Mouse (Mus musculus) urinary bladder, adult 18-20 months (tissue): ENCODE data around the gene Dnase1l3.
A peak's percentile ranks its signal among the peaks of the same experiment; 100 is the strongest.

Source experiments
- DNase-seq, 2 experiments: peaks; one replicate each; pipeline ENCODE4 v3.0.0; 2022; ENCODE audit warnings: low spot score in 2 of 2, mixed read lengths in 2 of 2

Dnase1l3 gene

DNA sequence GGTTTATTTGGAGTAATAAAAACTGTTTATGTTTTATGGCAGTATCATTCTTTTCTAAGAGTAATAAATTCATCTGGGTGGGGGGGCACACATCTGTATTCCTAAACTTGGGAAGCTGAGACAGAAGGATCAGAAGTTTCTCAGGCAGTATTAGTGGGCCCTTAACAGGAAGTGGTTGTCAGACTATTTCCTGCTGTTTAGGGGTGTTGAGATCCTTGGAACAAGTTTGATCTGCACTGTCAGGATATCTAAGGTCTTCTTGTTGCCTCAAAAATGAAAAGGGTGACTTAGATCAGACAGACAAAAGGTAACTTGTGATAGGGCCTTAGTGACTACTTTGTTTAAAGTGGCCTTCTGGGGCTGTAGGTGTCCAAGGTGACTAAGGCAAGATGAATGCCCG is 16.2 kb downstream of the Dnase1l3 start:
- DNase-seq = no peak

DNA sequence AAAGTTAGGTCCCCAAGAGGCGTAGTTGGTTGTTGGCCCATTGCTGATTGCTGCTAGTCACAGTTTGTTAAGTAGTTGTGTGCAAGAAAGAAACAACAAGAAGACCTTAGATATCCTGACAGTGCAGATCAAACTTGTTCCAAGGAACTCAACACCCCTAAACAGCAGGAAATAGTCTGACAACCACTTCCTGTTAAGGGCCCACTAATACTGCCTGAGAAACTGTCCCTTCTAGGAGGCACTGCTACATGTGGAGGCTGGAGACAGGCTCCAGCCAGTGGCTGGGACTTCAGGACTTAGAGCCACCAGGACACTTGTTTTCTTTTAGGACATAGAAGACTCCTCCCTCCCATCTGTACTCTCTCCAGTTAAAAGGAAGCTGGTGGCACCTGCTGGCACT is 16.9 kb downstream of the Dnase1l3 start:
- DNase-seq = no peak

- DNase-seq = no peak
Observed at GRCm38 (mm10) chr14:7975177-7975576, 19.2 kb downstream of the Dnase1l3 start.

DNA sequence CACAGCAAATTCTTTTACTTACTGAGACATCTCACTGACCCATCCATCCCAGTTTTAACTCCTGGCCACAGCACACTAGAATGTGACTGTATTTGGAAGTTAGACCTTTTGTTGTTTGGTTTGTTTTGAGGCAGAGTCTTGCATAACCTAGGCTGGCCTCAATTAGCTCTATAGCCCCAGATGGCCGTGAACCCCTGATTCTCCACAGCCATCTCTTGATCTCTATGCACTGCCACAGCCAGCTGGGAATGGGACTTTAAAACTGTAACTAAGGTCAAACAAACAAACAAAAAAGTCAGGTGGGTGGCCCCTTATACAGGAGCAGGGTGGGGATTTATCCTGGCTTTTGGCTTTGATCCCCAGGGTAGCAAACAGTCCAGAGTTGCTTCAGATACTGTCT is 19.7 kb downstream of the Dnase1l3 start:
- no peak for DNase-seq

GRCm38 (mm10) chr14:7971889-7972493 is 22.4 kb downstream of the Dnase1l3 start:
- no peak for DNase-seq

DNA sequence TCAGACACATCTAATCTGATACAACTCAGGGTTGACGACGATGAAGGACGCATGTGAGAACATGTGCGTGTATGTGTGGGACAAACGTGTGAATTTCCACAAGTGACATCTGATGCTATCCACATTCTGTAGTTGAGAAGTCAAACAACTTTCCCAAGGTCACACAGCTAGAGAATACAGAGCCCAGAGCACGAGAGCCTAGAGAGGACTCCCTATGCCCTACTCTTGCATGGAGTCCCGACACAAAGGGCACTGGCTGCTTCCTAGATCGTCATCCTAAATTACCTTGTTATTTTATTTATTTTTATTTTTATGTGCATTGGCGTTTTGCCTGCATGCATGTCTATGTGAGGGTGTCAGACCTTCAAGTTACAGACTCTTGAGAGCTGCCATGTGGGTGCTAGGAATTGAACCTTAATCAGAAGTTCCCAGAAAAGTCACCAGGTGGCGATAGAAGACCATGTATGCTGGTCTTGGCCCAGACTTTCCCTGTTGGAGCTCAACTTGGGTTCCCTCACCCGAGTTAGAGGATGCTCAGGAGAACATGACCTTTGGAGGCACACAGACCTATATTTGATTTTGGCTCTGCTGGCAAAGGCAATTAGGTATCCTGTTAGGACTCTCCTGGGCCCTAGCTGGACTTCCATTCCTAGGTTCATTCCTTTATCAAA is 30.0 kb downstream of the Dnase1l3 start:
- DNase-seq = peak in 1 of 2 experiments; percentile 43

GRCm38 (mm10) chr14:7963160-7963559 is 31.2 kb downstream of the Dnase1l3 start:
- no peak for DNase-seq

GRCm38 (mm10) chr14:7962626-7963025 is 31.7 kb downstream of the Dnase1l3 start:
- DNase-seq = no peak

DNA sequence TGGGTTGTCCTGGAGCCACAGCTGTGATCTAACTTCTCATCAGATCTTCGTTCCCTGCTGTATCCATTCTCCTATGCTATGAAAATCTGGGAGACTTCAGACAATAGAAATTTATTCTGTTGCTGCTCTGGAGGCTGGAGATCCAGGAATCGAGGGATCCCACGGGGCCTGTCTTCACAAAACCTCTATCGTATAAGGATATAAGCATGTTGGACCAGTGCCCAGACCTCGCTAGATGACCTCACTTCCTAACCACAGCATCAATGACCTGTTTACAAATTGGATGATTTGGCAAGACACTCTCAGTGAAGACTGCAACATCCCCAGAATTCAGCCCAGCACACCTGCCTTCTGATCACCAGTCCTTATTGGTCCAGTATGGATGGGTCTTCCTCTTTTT is 32.7 kb downstream of the Dnase1l3 start:
- DNase-seq = no peak

DNA sequence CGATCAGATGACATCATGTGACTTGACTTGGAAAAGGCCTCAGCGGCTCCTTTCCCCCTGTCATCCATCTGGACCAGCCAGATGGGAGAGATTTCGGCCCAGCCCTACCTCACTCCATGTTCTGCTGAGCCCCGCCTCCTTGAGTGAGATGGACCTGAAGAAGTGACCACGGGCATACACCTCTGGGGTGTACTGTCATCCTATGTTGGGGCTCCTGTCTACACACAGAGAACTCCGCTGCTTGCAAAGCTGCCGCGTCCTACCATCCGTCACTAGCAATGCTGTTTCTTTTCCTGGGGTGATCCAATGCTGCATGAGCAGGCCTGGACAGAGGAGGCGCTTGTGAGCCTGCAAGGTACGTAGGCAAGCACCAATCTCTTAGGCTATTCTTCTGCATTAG is 33.8 kb downstream of the Dnase1l3 start:
- no peak for DNase-seq

DNA sequence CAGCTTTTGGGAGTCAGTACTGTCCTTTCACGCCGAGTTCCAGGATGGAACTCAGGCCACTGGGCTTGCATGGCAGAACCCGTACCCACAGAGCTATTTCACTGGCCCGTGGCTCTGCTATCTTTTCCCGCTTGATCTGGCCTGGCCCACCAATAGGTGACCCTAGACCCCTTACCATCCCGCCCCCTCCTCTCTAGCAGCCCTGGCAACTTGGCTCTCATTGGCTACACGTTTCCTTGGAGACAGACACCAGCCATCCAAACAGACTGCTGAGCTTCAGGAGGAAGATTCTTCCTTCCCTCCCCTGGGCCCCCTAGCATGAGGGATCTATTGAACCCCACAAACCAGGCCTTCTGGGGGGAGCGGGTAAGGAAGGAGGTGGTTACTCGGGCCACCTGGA is 37.3 kb downstream of the Dnase1l3 start, which contains the start of gene Gm45521:
Gene Gm45521 (plus strand): TSS at position 240 of the 400 bp plus-strand sequence.
- DNase-seq = no peak

- peak; percentile 64 to 74 for DNase-seq
Observed at GRCm38 (mm10) chr14:7956427-7956826, 37.9 kb downstream of the Dnase1l3 start.

DNA sequence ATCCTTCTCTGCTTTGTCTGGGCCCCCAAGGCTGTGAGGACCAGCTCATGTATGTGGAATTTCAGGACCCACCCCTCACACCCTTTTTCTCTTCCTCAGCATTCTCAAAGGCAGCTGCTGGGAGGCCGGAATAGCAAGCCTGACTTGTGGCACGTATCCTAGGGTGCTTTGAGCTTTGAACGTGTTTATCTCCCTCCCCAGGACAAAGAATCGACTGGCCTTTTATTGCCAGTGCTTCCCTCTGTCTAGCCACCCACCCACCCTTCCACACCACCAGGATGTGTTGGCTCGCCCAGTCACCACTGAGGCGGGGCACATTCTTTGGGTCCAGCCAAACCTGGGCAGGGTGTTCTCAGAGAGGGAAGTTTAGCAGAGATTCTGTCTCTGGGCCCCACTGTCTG is 40.3 kb downstream of the Dnase1l3 start:
- DNase-seq = peak in 1 of 2 experiments; percentile 34

GRCm38 (mm10) chr14:7952610-7953254 is 41.6 kb downstream of the Dnase1l3 start:
- peak in 1 of 2 experiments; percentile 27 for DNase-seq

DNA sequence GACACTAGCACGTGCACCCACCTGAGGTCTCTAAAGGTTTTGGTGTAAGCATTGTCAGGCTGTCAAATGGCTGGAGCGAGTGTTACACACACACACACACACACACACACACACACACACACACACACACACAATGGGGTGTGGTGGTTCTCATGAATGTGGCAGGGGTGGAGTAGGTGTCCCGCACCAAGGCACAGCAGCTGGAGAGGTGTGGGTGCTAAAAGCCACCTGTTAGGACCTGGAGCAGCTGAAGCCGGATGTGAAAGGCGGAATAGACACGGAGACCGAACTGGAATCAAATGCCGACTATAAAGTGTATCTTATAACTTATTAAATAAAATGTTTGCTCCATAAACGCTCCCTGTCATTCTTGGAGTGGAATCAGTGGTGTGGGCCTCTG is 43.1 kb downstream of the Dnase1l3 start:
- no peak for DNase-seq

- no peak for DNase-seq
Observed at GRCm38 (mm10) chr14:7945261-7945660, 49.1 kb downstream of the Dnase1l3 start.

DNA sequence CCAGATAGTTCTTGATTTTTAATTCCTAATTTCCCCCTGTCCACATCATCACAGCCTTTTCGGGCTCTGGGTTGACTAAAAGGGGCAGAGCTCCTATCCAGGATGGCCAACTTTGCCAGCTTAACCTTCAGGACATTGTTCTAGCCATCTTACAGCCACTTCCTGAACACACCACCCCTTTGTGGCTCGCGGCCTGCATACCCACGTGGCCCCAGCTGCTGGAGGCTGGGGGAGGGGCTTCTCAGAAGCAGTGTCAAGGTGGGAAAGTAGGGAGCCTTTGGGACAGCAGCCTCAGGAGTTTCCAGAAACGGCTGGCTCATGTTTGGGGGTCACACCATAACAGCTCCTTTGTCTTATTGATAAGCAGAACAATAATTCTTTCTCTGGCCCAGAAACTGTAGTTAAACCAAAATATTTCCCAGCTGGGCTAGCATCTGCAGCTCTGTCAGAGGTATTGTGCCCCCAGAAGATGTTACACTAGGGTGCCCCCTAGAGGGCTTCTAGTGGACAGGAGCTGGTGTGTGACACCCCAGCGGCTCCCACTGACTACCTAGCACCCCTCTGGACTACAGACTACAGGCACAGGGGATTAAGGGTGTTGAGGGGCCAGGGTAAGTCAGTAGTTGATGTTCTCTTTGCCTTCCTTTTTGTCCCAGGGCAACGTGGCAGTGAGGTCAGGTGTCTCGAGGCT is 49.9 kb downstream of the Dnase1l3 start:
- DNase-seq = no peak

- DNase-seq = no peak
Observed at GRCm38 (mm10) chr14:7943801-7944135, 50.6 kb downstream of the Dnase1l3 start.

DNA sequence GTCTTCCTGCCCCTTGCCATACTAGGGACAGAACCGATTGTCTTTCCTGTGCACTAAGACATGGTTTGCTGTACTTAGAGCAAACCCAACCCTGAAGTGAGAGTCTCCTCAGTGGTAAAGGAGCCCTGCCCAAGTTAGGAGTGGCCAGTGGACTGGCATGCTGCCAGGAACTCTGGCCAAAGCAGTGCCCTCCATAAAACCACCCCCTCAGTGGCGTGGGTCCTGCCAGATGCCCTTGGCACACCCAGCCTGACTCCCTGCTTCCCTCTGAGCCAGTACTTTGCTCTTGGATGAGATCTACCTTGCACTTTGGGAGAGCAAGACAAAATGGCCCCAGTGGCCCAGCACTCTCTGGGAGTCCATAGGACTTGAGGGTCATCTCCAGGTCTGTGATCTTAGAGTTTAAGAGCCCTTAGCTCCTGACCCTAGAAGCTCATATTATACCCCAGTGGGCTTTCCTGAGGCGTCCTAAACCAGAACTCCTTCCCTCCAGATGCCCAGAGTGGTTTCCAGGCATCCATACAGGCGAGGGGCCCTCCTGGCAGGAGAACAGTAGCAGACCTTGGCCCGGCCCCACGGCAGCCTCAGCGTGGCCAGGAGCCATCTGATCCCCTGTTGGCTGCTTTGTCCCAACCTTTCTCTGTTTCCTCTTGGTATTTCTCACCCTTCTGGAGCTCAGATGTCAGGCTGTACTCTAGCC is 51.1 kb downstream of the Dnase1l3 start:
- DNase-seq = peak in 1 of 2 experiments; percentile 31

DNA sequence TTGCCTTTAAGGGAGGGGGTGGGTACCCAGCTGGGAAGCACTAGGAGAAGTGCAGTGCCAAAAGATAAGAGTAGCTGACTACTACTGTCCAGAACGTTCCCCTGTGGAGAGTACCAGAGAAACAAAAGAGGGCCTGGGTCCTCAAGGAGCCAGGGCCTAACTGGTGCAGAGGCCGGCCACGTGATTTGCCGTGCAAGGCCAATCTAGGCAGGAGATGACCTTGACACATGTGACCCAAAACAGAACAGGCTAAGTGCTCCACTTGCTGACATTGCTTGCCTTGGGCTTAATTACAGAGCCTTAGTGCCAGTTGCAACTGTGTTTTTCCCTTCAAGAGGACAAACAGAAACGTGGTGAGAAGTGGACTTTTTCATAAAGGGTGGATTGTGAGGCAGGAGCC is 53.0 kb downstream of the Dnase1l3 start:
- no peak for DNase-seq

GRCm38 (mm10) chr14:7938809-7939784 is 55.3 kb downstream of the Dnase1l3 start:
- DNase-seq = no peak
